Mouse (Mus musculus) lung, embryonic 15.5 days (tissue): ENCODE measurements around the gene Adamts17. TPM values are rescaled to one million over a fixed set of nuclear protein-coding genes. Genes with fewer than 3 reads are reported as not detected.
A peak's percentile ranks its signal among the peaks of the same experiment; 100 is the strongest.

Source experiments
- ATAC-seq: fragments of 200-750 bp; cut with Nextera tagmentation; 2 replicates; pipeline ENCODE4 v1.8.0; 2017; ENCODE audit warnings: moderate number of reproducible peaks, borderline replicate concordance; ENCODE audit not compliant: low FRiP score, low TSS enrichment; ENCODE audit errors: extremely low read depth
- H3K27ac ChIP-seq: fragments of 300-500 bp; sonication (generic); 2 replicates; pipeline ENCODE4 v1.5.1; 2015; ENCODE audit warnings: moderate library complexity, mild to moderate bottlenecking, inconsistent platforms
- H3K27me3 ChIP-seq: fragments of 300-500 bp; sonication (generic); 2 replicates; pipeline ENCODE4 v1.6.1; 2015; ENCODE audit warnings: inconsistent platforms
- H3K36me3 ChIP-seq: fragments of 300-500 bp; sonication (generic); 2 replicates; pipeline ENCODE4 v1.6.1; 2015; ENCODE audit warnings: inconsistent platforms
- H3K4me1 ChIP-seq: fragments of 300-500 bp; sonication (generic); 2 replicates; pipeline ENCODE4 v1.6.1; 2015; ENCODE audit warnings: inconsistent platforms
- H3K4me2 ChIP-seq: fragments of 300-500 bp; sonication (generic); 2 replicates; pipeline ENCODE4 v1.6.1; 2015; ENCODE audit warnings: inconsistent platforms, mild to moderate bottlenecking, moderate library complexity
- H3K4me3 ChIP-seq: fragments of 300-500 bp; sonication (generic); 2 replicates; pipeline ENCODE4 v1.5.1; 2015; ENCODE audit warnings: mild to moderate bottlenecking, inconsistent platforms
- H3K9ac ChIP-seq: fragments of 300-500 bp; sonication (generic); 2 replicates; pipeline ENCODE4 v1.6.1; 2015; ENCODE audit warnings: inconsistent platforms
- H3K9me3 ChIP-seq: fragments of 300-500 bp; sonication (generic); 2 replicates; pipeline ENCODE4 v1.6.1; 2016; ENCODE audit warnings: inconsistent platforms
- WGBS: fragments of 180-500 bp; shearing (Covaris S2); methylation state at CpG from one replicate; pipeline ENCODE4 v1.1.7; 2015; 5-methylcytosine and 5-hydroxymethylcytosine counted together
- polyA plus RNA-seq: library from polyadenylated mRNA; unstranded; fragments of >200 nt; fragmentation: Nextera tagmentation; extraction: Ambion mirVana; gene quantifications from 2 replicates; pipeline ENCODE4 v1.2.1, GENCODE M21; 2015

The Adamts17 gene
- polyA plus RNA-seq, 1 experiment from 2014 or later, result 13.2 TPM

DNA sequence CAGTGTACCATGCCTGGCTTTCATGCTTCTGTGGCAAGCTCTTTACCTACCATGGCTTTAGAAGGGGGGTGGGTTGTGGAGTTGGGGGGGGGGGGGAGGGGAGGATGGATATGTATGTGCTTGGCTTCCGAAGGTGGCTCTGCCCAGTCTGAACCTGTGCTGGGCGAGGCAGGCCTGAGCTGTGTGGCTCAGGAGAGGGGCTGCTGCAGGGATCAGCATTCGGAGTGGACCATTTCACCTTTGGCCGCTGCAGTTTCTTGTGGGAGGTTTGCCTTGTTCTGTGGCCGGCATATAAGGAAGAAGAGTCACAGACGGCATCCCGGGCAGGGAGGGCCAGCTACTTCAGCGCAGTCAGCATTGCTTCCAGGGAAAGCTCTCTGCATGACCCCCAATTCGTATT lies 7.8 kb downstream of the Adamts17 start:
- Histone ChIP-seq H3K36me3 (no peaks in the 10 kb centered on the region), H3K4me1 (peaks cover 18% of the 10 kb centered on the region), H3K9me3 (no peaks in the 10 kb centered on the region), H3K27me3 (no peaks in the 10 kb centered on the region), H3K4me2 (no peak overlapping the region), H3K27ac (no peak overlapping the region), H3K9ac (no peak overlapping the region), H3K4me3 (no peak overlapping the region)
- WGBS, result 69% methylated on average over 9 of the region's 9 CpGs
- ATAC-seq, result no peak

DNA sequence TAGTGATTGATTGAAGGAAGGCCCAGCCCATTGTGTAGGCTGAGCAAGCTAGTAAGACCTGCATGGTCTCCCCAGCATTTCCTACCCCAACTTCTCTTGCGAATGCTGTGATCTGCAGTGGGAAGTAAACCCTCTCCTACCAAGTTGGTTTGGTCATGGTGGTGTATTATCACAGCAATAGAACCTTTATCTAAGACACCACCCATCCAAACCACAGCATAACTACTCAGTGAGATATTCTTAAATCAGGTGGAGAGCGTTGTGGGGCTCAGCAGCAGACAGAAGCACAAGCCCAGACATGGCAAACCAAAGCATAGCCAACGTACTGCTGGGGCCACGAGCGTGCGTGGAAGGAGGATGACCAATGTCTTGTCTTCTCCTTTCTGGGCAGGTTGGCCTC lies 9.8 kb downstream of the Adamts17 start:
- no peaks in the 10 kb centered on the region for H3K36me3 ChIP-seq
- no peak overlapping the region for H3K9ac ChIP-seq
- peaks cover 4% of the 10 kb centered on the region; the same call in 1 of the 2 replicates for H3K4me1 ChIP-seq
- ATAC-seq, result no peak
- no peak overlapping the region for H3K27ac ChIP-seq
- no peaks in the 10 kb centered on the region for H3K27me3 ChIP-seq
- no peak overlapping the region for H3K4me2 ChIP-seq
- H3K9me3 ChIP-seq, result no peaks in the 10 kb centered on the region
- H3K4me3 ChIP-seq, result no peak overlapping the region
- WGBS, result 94% methylated on average over 6 of the region's 6 CpGs

DNA sequence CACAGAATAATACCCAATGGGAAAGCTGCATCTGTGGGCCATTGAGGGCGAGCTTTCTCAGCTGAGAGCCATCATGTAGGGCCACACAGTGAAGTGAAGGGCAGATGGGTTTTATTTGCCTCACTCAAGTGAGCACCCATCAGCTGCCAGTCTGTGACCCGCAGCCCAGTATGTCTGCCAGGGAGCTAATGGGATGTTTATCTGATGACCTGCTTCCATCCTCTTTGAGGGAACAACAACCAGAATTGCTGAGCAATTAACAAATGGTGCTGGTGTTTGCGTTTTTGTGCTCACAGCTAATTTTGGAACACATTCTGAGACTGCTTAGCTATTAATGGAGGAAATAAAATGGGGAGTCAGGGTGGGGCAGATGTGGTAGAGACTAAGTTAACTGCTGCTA lies 12.6 kb downstream of the Adamts17 start:
- no peaks in the 10 kb centered on the region for H3K4me1 ChIP-seq
- H3K27me3 ChIP-seq, result no peaks in the 10 kb centered on the region
- H3K36me3 ChIP-seq, result peaks cover 3% of the 10 kb centered on the region; the same call in 1 of the 2 replicates
- H3K4me2 ChIP-seq, result no peak overlapping the region
- no peak overlapping the region for H3K4me3 ChIP-seq
- WGBS, result 42% methylated on average over 3 of the region's 3 CpGs
- H3K9me3 ChIP-seq, result no peaks in the 10 kb centered on the region
- H3K9ac ChIP-seq, result no peak overlapping the region
- 0 out of 2 replicates have a peak overlapping the region, but pooled peaks have one; percentile 1 for H3K27ac ChIP-seq
- peak; percentile 78; the same call in 1 of the 2 replicates for ATAC-seq

DNA sequence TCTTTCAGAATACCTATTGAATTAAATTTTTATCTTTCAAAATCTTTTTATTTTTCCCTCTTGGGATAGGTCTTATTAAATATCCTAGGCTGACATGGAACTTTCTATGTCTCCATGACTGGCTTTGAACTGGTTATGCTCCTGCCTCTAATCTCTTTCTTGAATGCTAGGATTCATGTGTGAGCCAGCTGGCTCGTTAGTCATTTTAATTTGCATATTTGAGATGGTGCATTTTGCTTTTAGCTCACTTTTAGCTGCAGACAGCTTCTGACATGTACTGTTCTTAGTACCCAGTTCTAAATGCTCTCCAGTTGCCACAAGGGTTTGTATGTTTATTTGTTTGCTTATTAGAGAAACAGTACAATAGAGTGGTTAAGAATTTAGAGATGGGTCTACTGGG lies 18.1 kb downstream of the Adamts17 start:
- Histone ChIP-seq H3K4me2 (no peak overlapping the region), H3K9me3 (no peaks in the 10 kb centered on the region), H3K4me1 (peaks cover 8% of the 10 kb centered on the region), H3K4me3 (no peak overlapping the region), H3K27ac (peak overlapping the region; percentile 76), H3K36me3 (peaks cover 3% of the 10 kb centered on the region; the same call in 1 of the 2 replicates), H3K27me3 (no peaks in the 10 kb centered on the region), H3K9ac (no peak overlapping the region)
- 83% methylated on average over 1 of the region's 1 CpGs for WGBS
- no peak for ATAC-seq

DNA sequence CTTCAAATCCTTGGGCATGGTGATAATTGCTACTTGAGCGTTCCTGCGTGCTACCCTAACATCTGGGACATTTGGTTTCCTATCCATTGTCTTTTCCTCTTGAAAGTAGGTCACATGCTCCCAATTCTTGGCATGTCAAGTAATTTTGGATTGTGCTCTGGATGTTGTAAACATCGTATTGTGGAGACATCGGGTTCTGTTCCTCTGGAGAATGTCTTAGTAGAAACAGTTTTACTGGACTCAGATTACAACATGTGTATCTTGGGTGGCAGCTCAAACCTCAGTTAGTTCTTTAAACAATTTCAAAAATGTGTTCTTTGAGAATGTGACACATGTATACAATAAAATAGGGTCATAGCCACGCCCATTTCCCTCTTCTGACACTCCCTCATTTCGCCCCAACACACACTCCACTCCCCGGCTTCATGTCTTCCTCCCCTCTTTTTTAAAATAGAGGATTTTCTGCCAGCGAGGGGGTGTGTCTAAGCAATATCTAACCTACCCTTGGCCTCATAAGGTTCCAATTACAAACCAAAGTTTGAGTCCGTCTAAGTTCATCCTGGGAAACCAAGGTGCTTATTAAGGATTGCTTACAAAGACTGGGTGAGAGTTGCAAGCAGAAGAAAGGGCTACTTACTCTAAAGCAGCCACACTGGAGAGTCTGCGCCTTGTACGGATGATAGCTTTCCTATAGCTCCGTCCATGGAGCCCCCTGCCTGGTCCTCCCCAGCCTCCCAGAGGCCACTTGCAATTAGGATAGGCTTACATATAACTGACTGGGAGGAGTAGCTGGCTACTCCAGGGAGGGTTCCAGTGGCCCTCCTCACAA lies 18.9 kb downstream of the Adamts17 start:
- H3K27ac ChIP-seq, result peak overlapping the region; percentile 76
- H3K4me3 ChIP-seq, result no peak overlapping the region
- no peaks in the 10 kb centered on the region for H3K27me3 ChIP-seq
- WGBS, result 37% methylated on average over 12 of the region's 12 CpGs
- no peak overlapping the region for H3K4me2 ChIP-seq
- H3K36me3 ChIP-seq, result peaks cover 3% of the 10 kb centered on the region; the same call in 1 of the 2 replicates
- peaks cover 8% of the 10 kb centered on the region for H3K4me1 ChIP-seq
- ATAC-seq, result peak; percentile 85
- no peaks in the 10 kb centered on the region for H3K9me3 ChIP-seq
- H3K9ac ChIP-seq, result no peak overlapping the region

DNA sequence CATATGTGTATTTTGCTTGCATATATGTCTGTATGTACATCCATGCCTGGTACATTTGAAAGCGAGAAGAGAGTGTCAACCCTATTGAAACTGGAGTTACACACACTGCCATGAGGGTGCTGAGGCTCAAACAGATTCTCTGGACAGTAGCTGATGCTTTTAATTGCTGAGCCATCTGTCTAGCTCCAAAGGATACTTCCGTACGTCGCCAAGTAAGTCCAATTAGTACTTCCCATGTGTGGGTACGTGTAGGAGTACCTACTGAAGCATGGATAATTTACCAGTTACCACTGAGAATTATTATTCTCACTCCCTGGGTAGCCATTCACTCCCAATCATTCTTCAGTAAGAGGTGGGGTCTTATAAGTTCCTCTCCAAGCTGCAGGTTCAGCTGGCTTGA lies 19.7 kb downstream of the Adamts17 start:
- H3K4me2 ChIP-seq, result no peak overlapping the region
- no peak overlapping the region for H3K27ac ChIP-seq
- no peak for ATAC-seq
- peaks cover 8% of the 10 kb centered on the region for H3K4me1 ChIP-seq
- H3K27me3 ChIP-seq, result no peaks in the 10 kb centered on the region
- no peak overlapping the region for H3K4me3 ChIP-seq
- H3K36me3 ChIP-seq, result peaks cover 3% of the 10 kb centered on the region; the same call in 1 of the 2 replicates
- WGBS, result 89% methylated on average over 5 of the region's 5 CpGs
- no peak overlapping the region for H3K9ac ChIP-seq
- H3K9me3 ChIP-seq, result no peaks in the 10 kb centered on the region

DNA sequence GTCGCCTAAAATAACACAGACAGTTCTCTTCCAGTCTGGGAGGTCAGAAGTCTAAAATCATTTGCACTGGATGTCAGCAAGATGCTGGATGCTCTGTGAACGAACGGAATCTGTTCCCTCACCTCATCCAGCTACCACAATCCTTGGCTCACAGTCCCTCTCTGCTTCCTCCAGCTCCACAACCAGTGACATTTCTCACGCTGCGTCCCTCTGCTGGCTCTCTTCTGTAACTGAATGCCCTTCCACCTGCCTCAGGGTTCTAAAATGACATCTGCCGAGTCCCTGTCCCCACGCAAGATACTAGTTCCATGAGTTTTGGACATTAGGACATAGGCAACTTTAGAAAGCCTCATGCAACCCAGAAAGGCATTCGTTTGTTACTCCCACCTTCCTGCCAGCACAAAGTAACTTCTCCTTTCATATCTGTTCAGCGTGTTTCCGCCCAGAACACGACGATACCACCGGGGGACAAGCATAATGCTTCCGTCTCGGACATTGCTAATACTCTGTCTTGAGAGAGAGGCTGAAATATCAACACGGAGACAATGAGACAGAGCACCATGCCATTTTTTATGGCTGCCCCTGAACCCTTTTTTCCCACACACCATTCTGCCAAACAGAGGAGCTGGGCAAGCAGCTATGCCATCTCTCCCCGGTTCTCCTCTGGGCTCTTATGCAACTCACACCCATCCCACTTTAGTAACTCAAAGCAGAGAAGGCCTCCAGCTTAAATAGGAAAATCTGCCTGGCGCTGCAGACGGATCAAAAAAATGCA lies 27.6 kb downstream of the Adamts17 start:
- no peaks in the 10 kb centered on the region for H3K36me3 ChIP-seq
- no peak for ATAC-seq
- H3K9ac ChIP-seq, result 0 out of 2 replicates have a peak overlapping the region, but pooled peaks have one; percentile 5
- H3K27me3 ChIP-seq, result no peaks in the 10 kb centered on the region
- no peak overlapping the region for H3K4me2 ChIP-seq
- peaks cover 47% of the 10 kb centered on the region for H3K4me1 ChIP-seq
- no peak overlapping the region for H3K4me3 ChIP-seq
- WGBS, result 55% methylated on average over 19 of the region's 19 CpGs
- H3K27ac ChIP-seq, result peak overlapping the region; percentile 90
- no peaks in the 10 kb centered on the region for H3K9me3 ChIP-seq

DNA sequence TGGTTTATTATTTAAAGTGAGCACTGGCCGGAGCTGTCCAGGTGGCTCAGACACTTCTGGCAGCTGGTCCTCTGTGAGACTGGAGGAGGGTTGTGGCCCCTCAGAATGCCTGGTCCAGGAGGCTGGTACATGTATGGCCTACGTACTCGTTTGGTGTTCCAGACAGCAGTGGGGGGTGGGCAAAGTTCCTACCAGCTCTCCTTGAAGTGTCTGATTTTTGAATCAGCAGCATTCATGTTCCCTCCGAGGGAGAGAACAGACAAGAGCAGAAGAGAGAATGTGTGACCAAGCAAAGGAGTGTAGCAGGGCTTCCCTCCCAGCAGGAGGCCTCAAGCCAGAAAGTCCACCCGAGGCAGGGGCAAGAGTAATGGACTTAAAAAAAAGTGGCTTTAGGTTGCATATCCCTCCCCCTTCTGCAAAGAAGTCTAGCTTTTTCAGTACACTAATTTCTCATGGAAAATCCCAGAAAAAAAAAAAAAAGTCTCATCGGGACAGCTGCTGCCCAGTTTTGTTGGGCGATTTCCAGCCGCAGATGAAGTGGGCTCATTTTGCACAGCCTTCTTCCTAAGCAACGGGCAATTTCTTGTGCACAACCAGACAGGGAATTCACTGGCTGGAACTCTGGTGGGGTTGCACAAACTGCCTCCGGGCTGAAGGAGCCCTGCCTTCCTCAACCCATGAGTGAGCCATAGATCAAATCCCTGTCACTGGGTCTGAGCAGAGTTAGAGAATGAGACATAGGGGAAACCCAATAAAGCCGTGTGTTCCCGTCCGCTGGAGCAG lies 28.4 kb downstream of the Adamts17 start:
- WGBS, result 37% methylated on average over 13 of the region's 13 CpGs
- Histone ChIP-seq H3K27ac (peak overlapping the region; percentile 90), H3K4me1 (peaks cover 53% of the 10 kb centered on the region)

DNA sequence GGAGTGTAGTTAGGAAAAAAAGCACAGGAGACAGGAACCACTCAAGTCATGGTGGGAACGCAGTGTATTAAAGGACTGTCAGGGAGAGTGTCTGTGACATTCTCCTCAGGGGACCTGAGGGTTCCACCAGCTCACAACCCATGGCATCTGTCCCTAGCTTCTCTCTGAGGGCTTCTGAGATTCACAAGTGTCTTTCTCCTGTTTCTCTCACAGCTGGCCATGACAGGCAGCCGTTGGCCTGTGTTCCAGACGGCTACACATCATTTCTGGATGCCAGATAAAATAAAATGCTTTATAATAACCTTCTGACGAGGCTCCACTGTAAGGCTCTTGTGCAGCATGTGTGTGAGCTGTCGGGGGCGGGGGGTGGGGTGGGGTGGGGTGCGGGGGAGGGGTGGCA lies 32.0 kb downstream of the Adamts17 start:
- H3K9ac ChIP-seq, result no peak overlapping the region
- H3K36me3 ChIP-seq, result 0 out of 2 replicates have a peak, but pooled peaks cover 7% of the 10 kb centered on the region
- ATAC-seq, result peak; percentile 79
- WGBS, result 36% methylated on average over 7 of the region's 7 CpGs
- no peaks in the 10 kb centered on the region for H3K27me3 ChIP-seq
- H3K4me1 ChIP-seq, result peaks cover 49% of the 10 kb centered on the region
- no peaks in the 10 kb centered on the region for H3K9me3 ChIP-seq
- peak overlapping the region; percentile 93 for H3K27ac ChIP-seq
- no peak overlapping the region for H3K4me3 ChIP-seq
- H3K4me2 ChIP-seq, result no peak overlapping the region

More for the DNA sequence above, 28.4 kb downstream of the Adamts17 start:
- Histone ChIP-seq H3K9me3 (no peaks in the 10 kb centered on the region), H3K9ac (0 out of 2 replicates have a peak overlapping the region, but pooled peaks have one; percentile 5), H3K36me3 (no peaks in the 10 kb centered on the region), H3K27me3 (no peaks in the 10 kb centered on the region), H3K4me3 (no peak overlapping the region), H3K4me2 (0 out of 2 replicates have a peak overlapping the region, but pooled peaks have one; percentile 2)
- ATAC-seq, result peak; percentile 66; the same call in 1 of the 2 replicates

DNA sequence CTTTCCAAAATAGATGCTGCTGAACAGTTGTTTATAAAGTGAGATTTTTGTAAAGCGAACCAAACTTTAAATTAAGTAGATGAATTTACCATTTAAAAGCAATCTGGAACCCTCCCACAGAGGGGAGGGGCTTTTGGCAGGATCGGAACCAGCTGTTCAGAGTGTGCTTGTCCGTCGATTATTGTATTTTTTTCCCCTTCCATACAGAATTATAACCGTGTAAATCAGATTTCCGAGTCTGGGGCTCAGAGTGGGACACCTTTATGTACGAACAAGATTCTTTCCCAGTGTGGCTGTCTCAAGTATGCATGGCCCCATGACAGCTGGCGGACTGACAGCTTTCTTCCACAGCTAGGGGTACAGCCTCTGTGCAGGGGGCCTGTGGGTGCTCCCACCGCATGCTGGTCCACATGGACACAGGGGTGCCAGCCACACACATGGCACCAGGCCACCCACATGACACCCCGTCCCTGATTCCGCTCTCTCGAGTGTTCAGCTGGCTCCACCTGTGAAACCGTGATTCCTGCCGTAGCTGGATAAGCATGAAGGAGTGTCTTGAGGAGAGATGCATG lies 32.5 kb downstream of the Adamts17 start:
- peak overlapping the region; percentile 12; the same call in 1 of the 2 replicates for H3K4me2 ChIP-seq
- 0 out of 2 replicates have a peak, but pooled peaks cover 7% of the 10 kb centered on the region for H3K36me3 ChIP-seq
- no peaks in the 10 kb centered on the region for H3K27me3 ChIP-seq
- H3K9ac ChIP-seq, result no peak overlapping the region
- peak; percentile 30; the same call in 1 of the 2 replicates for ATAC-seq
- no peak overlapping the region for H3K4me3 ChIP-seq
- 44% methylated on average over 14 of the region's 14 CpGs for WGBS
- peak overlapping the region; percentile 85 for H3K27ac ChIP-seq
- H3K4me1 ChIP-seq, result peaks cover 44% of the 10 kb centered on the region
- H3K9me3 ChIP-seq, result no peaks in the 10 kb centered on the region

DNA sequence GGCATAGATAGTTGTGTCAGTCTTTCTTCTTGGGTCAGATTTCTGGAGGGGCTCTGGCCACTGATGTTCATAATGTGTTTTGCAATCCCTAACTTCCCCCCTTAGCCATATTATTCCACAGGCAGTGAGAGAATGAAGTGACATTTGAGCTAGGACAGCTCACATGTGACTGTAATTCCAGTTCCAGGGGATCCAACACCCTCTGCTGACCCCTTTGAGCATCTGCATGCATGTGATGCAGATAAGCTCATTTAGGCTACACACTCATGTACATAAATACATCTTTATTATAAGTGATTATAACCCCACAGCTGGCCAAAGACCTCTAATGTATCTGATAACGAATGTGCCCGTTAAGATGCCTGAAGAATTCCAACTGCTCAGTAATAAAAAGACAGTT lies 33.7 kb downstream of the Adamts17 start:
- no peaks in the 10 kb centered on the region for H3K27me3 ChIP-seq
- H3K27ac ChIP-seq, result peak overlapping the region; percentile 34; the same call in 1 of the 2 replicates
- 63% methylated on average over 2 of the region's 2 CpGs for WGBS
- no peak overlapping the region for H3K4me2 ChIP-seq
- no peaks in the 10 kb centered on the region for H3K9me3 ChIP-seq
- no peak overlapping the region for H3K9ac ChIP-seq
- H3K4me3 ChIP-seq, result no peak overlapping the region
- no peak for ATAC-seq
- 0 out of 2 replicates have a peak, but pooled peaks cover 7% of the 10 kb centered on the region for H3K36me3 ChIP-seq
- peaks cover 34% of the 10 kb centered on the region for H3K4me1 ChIP-seq
